Mouse (Mus musculus) embryonic facial prominence, embryonic 15.5 days (tissue): ENCODE results near the gene Rab6a. TPM values are rescaled to one million over a fixed set of nuclear protein-coding genes. Genes with fewer than 3 reads are reported as not detected.

Experiments
- ATAC-seq: fragments of 200-750 bp; cut with Nextera tagmentation; 2 replicates; pipeline ENCODE4 v1.8.0; 2017; ENCODE audit warnings: low read depth, moderate TSS enrichment; ENCODE audit not compliant: insufficient number of reproducible peaks, low FRiP score, low TSS enrichment
- H3K27ac ChIP-seq: fragments of 300-500 bp; sonication (generic); replicated peaks from 2 replicates; pipeline ENCODE4 v1.5.1; 2015; ENCODE audit warnings: mild to moderate bottlenecking, inconsistent platforms
- H3K27me3 ChIP-seq: fragments of 300-500 bp; sonication (generic); 2 replicates; pipeline ENCODE4 v1.6.1; 2015; ENCODE audit warnings: inconsistent platforms
- H3K36me3 ChIP-seq: fragments of 300-500 bp; sonication (generic); 2 replicates; pipeline ENCODE4 v1.6.1; 2015; ENCODE audit warnings: mild to moderate bottlenecking, inconsistent platforms
- H3K4me1 ChIP-seq: fragments of 300-500 bp; sonication (generic); 2 replicates; pipeline ENCODE4 v1.6.1; 2015; ENCODE audit warnings: inconsistent platforms
- H3K4me2 ChIP-seq: fragments of 300-500 bp; sonication (generic); replicated peaks from 2 replicates; pipeline ENCODE4 v1.6.1; 2015; ENCODE audit warnings: mild to moderate bottlenecking, inconsistent platforms
- H3K4me3 ChIP-seq: fragments of 300-500 bp; sonication (generic); replicated peaks from 2 replicates; pipeline ENCODE4 v1.5.1; 2015; ENCODE audit warnings: mild to moderate bottlenecking, inconsistent platforms
- H3K9ac ChIP-seq: fragments of 300-500 bp; sonication (generic); 2 replicates; pipeline ENCODE4 v1.6.1; 2015; ENCODE audit warnings: inconsistent platforms
- H3K9me3 ChIP-seq: fragments of 300-500 bp; sonication (generic); replicated peaks from 2 replicates; pipeline ENCODE4 v1.6.1; 2016; ENCODE audit warnings: inconsistent platforms
- WGBS: fragments of 180-500 bp; shearing (Covaris S2); methylation state at CpG from one replicate; pipeline ENCODE4 v1.1.7; 2015; 5-methylcytosine and 5-hydroxymethylcytosine counted together
- polyA plus RNA-seq: library from polyadenylated mRNA; unstranded; fragments of >200 nt; fragmentation: Nextera tagmentation; extraction: Ambion mirVana; gene quantifications from 2 replicates; pipeline ENCODE4 v1.2.1, GENCODE M21; 2015

Gene Rab6a
- polyA plus RNA-seq, 1 experiment from 2014 or later: 107 TPM

GRCm38 (mm10) chr7:100661264-100661663 is 54.1 kb downstream of the Rab6a start:
- Histone ChIP-seq H3K9ac (no peak overlapping the region), H3K27me3 (no peaks in the 10 kb centered on the region), H3K27ac (no peak overlapping the region), H3K36me3 (no peaks in the 10 kb centered on the region), H3K4me2 (no peak overlapping the region), H3K4me1 (peaks cover 18% of the 10 kb centered on the region), H3K4me3 (no peak overlapping the region), H3K9me3 (no peaks in the 10 kb centered on the region)
- ATAC-seq: no peak
- WGBS: 86% methylated on average over 7 of the region's 7 CpGs

- WGBS: 72% methylated on average over 8 of the region's 8 CpGs
- H3K27ac ChIP-seq: no peak within 1 kb of the TSS; the same call in 1 of the 2 replicates
These were observed 55.0 kb downstream of the Rab6a start, which contains the start of gene Plekhb1 for GRCm38 (mm10) chr7:100662231-100662630. Plekhb1 (minus strand) TSS chr7:100662414.

GRCm38 (mm10) chr7:100663190-100663589 is 56.0 kb downstream of the Rab6a start:
- WGBS: under 1% methylated on average over 13 of the region's 13 CpGs
- H3K27me3 ChIP-seq: no peaks in the 10 kb centered on the region
- H3K36me3 ChIP-seq: no peaks in the 10 kb centered on the region
- peak overlapping the region; percentile 21; the same call in 1 of the 2 replicates for H3K4me2 ChIP-seq
- no peaks in the 10 kb centered on the region for H3K9me3 ChIP-seq
- peaks cover 17% of the 10 kb centered on the region for H3K4me1 ChIP-seq
- ATAC-seq: peak; percentile 79
- H3K9ac ChIP-seq: no peak overlapping the region
- no peak overlapping the region for H3K4me3 ChIP-seq
- H3K27ac ChIP-seq: no peak overlapping the region; the same call in 1 of the 2 replicates

More at GRCm38 (mm10) chr7:100662231-100662630, 55.0 kb downstream of the Rab6a start, which contains the start of gene Plekhb1:
- ATAC-seq: no peak
- no peaks in the 10 kb centered on the region for H3K27me3 ChIP-seq
- peak within 1 kb of the TSS; percentile 21; the same call in 1 of the 2 replicates for H3K4me2 ChIP-seq
- H3K4me3 ChIP-seq: no peak within 1 kb of the TSS
- H3K9me3 ChIP-seq: no peaks in the 10 kb centered on the region
- no peaks in the 10 kb centered on the region for H3K36me3 ChIP-seq
- H3K4me1 ChIP-seq: peaks cover 18% of the 10 kb centered on the region
- no peak within 1 kb of the TSS for H3K9ac ChIP-seq

GRCm38 (mm10) chr7:100663729-100664304 is 56.6 kb downstream of the Rab6a start:
- Histone ChIP-seq H3K4me3 (no peak overlapping the region), H3K36me3 (no peaks in the 10 kb centered on the region), H3K27me3 (no peaks in the 10 kb centered on the region), H3K9me3 (no peaks in the 10 kb centered on the region), H3K4me2 (no peak overlapping the region), H3K9ac (no peak overlapping the region), H3K27ac (no peak overlapping the region), H3K4me1 (peaks cover 14% of the 10 kb centered on the region)
- WGBS: 62% methylated on average over 11 of the region's 11 CpGs
- no peak for ATAC-seq

GRCm38 (mm10) chr7:100670646-100671045 is 63.4 kb downstream of the Rab6a start:
- Histone ChIP-seq H3K36me3 (no peaks in the 10 kb centered on the region), H3K27me3 (no peaks in the 10 kb centered on the region), H3K9me3 (no peaks in the 10 kb centered on the region), H3K27ac (no peak overlapping the region), H3K4me2 (no peak overlapping the region), H3K4me3 (no peak overlapping the region), H3K4me1 (no peaks in the 10 kb centered on the region), H3K9ac (no peak overlapping the region)
- 88% methylated on average over 5 of the region's 5 CpGs for WGBS
- ATAC-seq: no peak

- WGBS: 64% methylated on average over 7 of the region's 7 CpGs
These were observed 66.2 kb downstream of the Rab6a start for GRCm38 (mm10) chr7:100673452-100673851.

GRCm38 (mm10) chr7:100674941-100675340 is 67.7 kb downstream of the Rab6a start:
- ATAC-seq: no peak
- no peak overlapping the region for H3K4me3 ChIP-seq

More at GRCm38 (mm10) chr7:100673452-100673851, 66.2 kb downstream of the Rab6a start:
- no peaks in the 10 kb centered on the region for H3K27me3 ChIP-seq
- H3K4me1 ChIP-seq: no peaks in the 10 kb centered on the region
- no peak overlapping the region for H3K27ac ChIP-seq
- no peaks in the 10 kb centered on the region for H3K9me3 ChIP-seq
- H3K4me3 ChIP-seq: no peak overlapping the region
- no peaks in the 10 kb centered on the region for H3K36me3 ChIP-seq
- no peak for ATAC-seq
- H3K9ac ChIP-seq: no peak overlapping the region
- no peak overlapping the region for H3K4me2 ChIP-seq

GRCm38 (mm10) chr7:100678052-100678451 is 70.8 kb downstream of the Rab6a start:
- 65% methylated on average over 5 of the region's 5 CpGs for WGBS
- H3K4me1 ChIP-seq: no peaks in the 10 kb centered on the region
- H3K36me3 ChIP-seq: no peaks in the 10 kb centered on the region
- H3K9ac ChIP-seq: no peak overlapping the region
- H3K4me3 ChIP-seq: no peak overlapping the region
- no peaks in the 10 kb centered on the region for H3K9me3 ChIP-seq
- no peaks in the 10 kb centered on the region for H3K27me3 ChIP-seq
- H3K27ac ChIP-seq: no peak overlapping the region
- no peak overlapping the region for H3K4me2 ChIP-seq
- ATAC-seq: no peak

More at GRCm38 (mm10) chr7:100674941-100675340, 67.7 kb downstream of the Rab6a start:
- no peak overlapping the region for H3K27ac ChIP-seq
- H3K27me3 ChIP-seq: no peaks in the 10 kb centered on the region
- WGBS: 85% methylated on average over 2 of the region's 2 CpGs
- H3K9ac ChIP-seq: no peak overlapping the region
- H3K36me3 ChIP-seq: no peaks in the 10 kb centered on the region
- no peak overlapping the region for H3K4me2 ChIP-seq
- H3K9me3 ChIP-seq: no peaks in the 10 kb centered on the region
- H3K4me1 ChIP-seq: no peaks in the 10 kb centered on the region

GRCm38 (mm10) chr7:100678948-100679880 is 72.0 kb downstream of the Rab6a start:
- no peak overlapping the region for H3K27ac ChIP-seq

GRCm38 (mm10) chr7:100681132-100681531 is 73.9 kb downstream of the Rab6a start:
- H3K27ac ChIP-seq: no peak overlapping the region
- no peak overlapping the region for H3K9ac ChIP-seq
- no peaks in the 10 kb centered on the region for H3K4me1 ChIP-seq
- no peaks in the 10 kb centered on the region for H3K27me3 ChIP-seq
- no peak overlapping the region for H3K4me3 ChIP-seq
- WGBS: 49% methylated on average over 5 of the region's 5 CpGs
- H3K36me3 ChIP-seq: no peaks in the 10 kb centered on the region
- ATAC-seq: no peak
- no peaks in the 10 kb centered on the region for H3K9me3 ChIP-seq
- no peak overlapping the region for H3K4me2 ChIP-seq

More at GRCm38 (mm10) chr7:100678948-100679880, 72.0 kb downstream of the Rab6a start:
- H3K27me3 ChIP-seq: no peaks in the 10 kb centered on the region
- no peaks in the 10 kb centered on the region for H3K36me3 ChIP-seq
- H3K9me3 ChIP-seq: no peaks in the 10 kb centered on the region
- H3K4me3 ChIP-seq: no peak overlapping the region
- no peak for ATAC-seq
- H3K4me1 ChIP-seq: no peaks in the 10 kb centered on the region
- WGBS: 49% methylated on average over 15 of the region's 15 CpGs
- H3K4me2 ChIP-seq: no peak overlapping the region
- H3K9ac ChIP-seq: no peak overlapping the region

GRCm38 (mm10) chr7:100683241-100683640 is 76.0 kb downstream of the Rab6a start:
- Histone ChIP-seq H3K4me2 (no peak overlapping the region), H3K27me3 (no peaks in the 10 kb centered on the region), H3K4me1 (no peaks in the 10 kb centered on the region), H3K9ac (no peak overlapping the region), H3K27ac (no peak overlapping the region), H3K36me3 (no peaks in the 10 kb centered on the region), H3K4me3 (no peak overlapping the region), H3K9me3 (no peaks in the 10 kb centered on the region)
- 71% methylated on average over 1 of the region's 1 CpGs for WGBS
- no peak for ATAC-seq
